Mouse (Mus musculus) cerebellum, adult 18-20 months (tissue): ENCODE measurements at regions not wholly inside any gene's neighbourhood (a gene's known extent, or its start where the extent isn't known, plus 50 kb on each side); places are given as distances from the start of the nearest gene placed in this dataset.
A peak's percentile ranks its signal among the peaks of the same experiment; 100 is the strongest.

Experiments
- DNase-seq, 2 experiments: peaks; one replicate each; pipeline ENCODE4 v3.0.0; 2021

DNA sequence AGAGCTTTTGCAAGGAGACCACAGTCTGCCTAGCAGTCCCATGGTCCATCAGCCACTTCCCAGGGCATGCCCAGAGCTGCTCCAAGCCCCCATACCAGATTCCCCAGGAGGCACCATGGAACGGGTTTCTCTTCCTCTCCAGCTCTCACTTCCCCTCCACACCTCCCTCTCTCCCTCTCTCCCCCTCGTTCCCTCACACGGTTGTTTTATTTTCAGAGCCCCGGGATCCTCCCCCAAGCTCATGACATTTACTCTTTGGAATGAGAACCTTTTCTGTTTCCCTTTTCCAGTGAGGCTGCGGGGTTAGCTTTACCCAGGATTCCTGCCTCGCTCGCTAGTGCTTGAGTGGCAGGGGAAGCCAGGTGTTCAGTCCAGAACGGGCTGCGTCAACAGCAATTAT, 436.9 kb downstream of the Matn1 start:
- no peak for DNase-seq

GRCm38 (mm10) chr4:131381529-131381928, 437.3 kb downstream of the Matn1 start:
- DNase-seq = no peak

- DNase-seq = no peak
Observed at GRCm38 (mm10) chr4:131383862-131384261, 439.7 kb downstream of the Matn1 start.

GRCm38 (mm10) chr4:131386961-131387360, 442.8 kb downstream of the Matn1 start:
- peak in 1 of 2 experiments; percentile 21 for DNase-seq

- no peak for DNase-seq
Observed at GRCm38 (mm10) chr4:131391119-131391923, 446.8 kb downstream of the Ptpru start.

- no peak for DNase-seq
Observed at GRCm38 (mm10) chr4:131391924-131392297, 446.2 kb downstream of the Ptpru start.

DNA sequence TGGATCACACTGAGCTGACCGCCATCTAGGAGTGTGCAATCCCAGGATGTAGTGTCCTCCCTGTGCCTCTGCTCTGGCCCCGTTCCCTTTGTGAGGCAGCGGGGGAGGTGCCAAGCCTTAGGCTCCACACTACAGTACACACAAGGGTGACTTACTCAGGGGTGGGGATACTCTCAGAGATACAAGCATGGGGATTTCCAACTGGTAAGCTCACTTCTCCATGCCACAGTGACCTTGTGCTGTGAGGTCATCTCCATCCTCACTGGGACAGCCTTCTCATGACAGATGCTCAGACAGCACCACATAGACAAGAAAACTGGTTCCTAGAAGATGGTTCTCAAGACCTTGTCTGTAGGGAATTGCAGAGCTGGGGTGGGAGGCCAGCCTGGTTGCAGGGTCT, 445.6 kb downstream of the Ptpru start:
- DNase-seq = no peak

- DNase-seq = no peak
Observed at GRCm38 (mm10) chr4:131396226-131396840, 441.8 kb downstream of the Ptpru start.

GRCm38 (mm10) chr4:131397161-131397560, 440.9 kb downstream of the Ptpru start:
- DNase-seq = peak; percentile 30

GRCm38 (mm10) chr4:131400756-131401155, 437.3 kb downstream of the Ptpru start:
- peak; percentile 60 to 73 for DNase-seq

- DNase-seq = no peak
Observed at GRCm38 (mm10) chr4:131401255-131401654, 436.8 kb downstream of the Ptpru start.

GRCm38 (mm10) chr4:131405376-131406017, 432.6 kb downstream of the Ptpru start:
- DNase-seq = no peak

GRCm38 (mm10) chr4:131407464-131407863, 430.6 kb downstream of the Ptpru start:
- no peak for DNase-seq

- DNase-seq = no peak
Observed at GRCm38 (mm10) chr4:131408644-131409043, 429.4 kb downstream of the Ptpru start.

- DNase-seq = peak; percentile 41 to 58
Observed at GRCm38 (mm10) chr4:131409805-131410204, 428.3 kb downstream of the Ptpru start.

- DNase-seq = no peak
Observed at GRCm38 (mm10) chr4:131411936-131412335, 426.2 kb downstream of the Ptpru start.

DNA sequence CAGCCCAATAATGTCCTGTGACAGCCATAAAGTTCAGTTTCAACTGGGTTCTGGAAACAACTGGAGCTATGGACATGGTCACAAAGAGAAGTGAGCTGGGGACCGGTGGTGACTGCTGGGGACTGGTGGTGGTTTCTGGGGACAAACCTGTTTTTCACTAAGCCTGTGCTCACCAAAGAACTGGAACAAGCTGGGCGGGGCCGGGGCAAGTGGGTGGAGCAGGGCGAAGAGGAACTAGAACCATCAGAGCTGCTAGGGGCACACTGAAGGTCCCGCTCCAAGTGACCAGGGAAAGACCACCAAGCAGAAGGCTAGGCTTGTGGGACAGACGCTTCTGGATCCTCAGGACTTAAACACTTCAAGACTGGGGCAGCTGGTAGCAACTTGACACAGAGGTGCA, 424.7 kb downstream of the Ptpru start:
- DNase-seq = no peak

DNA sequence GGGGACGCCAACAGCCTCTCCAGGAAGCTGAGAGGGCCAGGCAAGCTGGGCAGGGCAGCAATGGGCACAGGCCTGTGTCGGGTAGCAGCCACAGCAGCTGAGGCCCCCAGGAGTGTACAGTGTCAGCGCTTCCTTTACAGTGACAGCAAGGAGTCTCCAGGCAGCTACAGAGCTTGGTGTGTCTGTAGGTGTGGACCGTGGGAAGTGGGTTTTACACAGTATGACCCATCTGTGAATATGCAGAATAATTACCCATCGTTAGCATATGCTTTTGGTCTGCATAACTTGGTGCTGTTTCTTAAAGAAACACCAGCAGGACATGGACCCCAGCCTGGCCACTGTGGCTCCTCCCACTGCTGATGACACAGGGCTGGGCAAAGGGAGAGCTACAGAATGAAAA, 422.6 kb downstream of the Ptpru start:
- no peak for DNase-seq

DNA sequence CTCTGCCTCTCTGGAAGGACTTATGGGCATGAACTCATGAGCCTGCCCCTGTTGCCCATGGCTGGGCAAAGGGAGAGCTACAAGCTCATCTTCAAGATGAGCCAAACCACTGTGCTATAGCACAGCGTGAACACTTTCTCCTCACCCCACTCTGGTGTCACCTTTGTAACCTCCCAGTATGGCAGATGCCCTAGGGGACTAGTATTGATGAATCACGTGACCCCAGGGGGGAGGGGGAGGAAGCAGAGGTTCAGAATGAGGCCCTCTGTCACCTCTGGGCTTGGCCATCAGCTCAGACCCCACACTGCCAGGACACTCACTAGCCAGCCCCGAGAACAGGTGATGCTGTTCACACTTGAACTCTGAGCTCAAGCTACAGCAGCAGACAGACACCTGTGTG, 421.9 kb downstream of the Ptpru start:
- DNase-seq = no peak

- DNase-seq = no peak
Observed at GRCm38 (mm10) chr4:131417159-131417748, 420.8 kb downstream of the Ptpru start.

- no peak for DNase-seq
Observed at GRCm38 (mm10) chr4:131425311-131425710, 412.8 kb downstream of the Ptpru start.

DNA sequence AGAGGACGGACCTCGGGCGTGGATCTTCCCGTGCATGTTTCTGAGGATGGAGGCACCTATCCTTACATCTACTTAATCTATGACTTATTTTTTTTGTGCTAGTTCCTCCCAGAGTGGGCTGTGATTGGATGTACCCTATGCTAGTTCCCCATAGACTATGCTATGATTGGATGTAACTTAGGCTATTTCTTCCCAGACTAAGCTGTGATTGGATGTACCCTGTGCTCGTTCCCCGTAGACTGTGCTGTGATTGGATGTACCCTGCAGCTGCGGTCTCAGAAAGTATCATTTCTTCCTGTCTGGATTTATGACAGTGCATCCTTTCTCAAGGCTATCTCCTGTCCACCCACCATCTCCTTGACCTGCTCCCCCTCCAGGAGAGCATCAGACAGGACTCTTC, 410.2 kb downstream of the Ptpru start:
- DNase-seq = no peak

GRCm38 (mm10) chr4:131429356-131429755, 408.7 kb downstream of the Ptpru start:
- DNase-seq = peak; percentile 24 to 29

DNA sequence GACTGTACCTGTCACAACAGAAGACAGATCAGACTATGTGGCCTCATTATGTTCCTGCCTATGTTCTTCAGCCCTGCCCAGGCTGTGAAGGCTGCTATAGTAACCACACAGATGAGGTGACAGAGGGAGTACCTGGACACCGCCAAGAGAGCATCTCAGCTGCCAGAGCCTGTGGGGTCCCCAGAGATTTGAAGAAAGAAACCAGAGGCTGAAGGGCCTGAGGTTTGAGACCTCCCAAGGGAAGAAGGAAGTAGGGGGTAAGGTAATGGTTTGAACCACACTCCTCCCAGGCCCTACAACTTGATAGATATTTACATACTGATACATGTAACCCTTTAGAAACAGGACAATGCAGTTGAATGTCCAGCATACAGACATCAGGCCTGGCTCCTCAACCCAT, 407.7 kb downstream of the Ptpru start:
- DNase-seq = no peak
